Mouse (Mus musculus) midbrain, embryonic 14.5 days (tissue): ENCODE results near the gene Rbfox2. TPM values are rescaled to one million over a fixed set of nuclear protein-coding genes. Genes with fewer than 3 reads are reported as not detected.
"Not testable (repeated sequence)": the region's sequence is repeated elsewhere in the genome, so short reads cannot be mapped to it uniquely, and the experiment has no call there.

Experiments used
- ATAC-seq: fragments of 200-750 bp; cut with Nextera tagmentation; 2 replicates; pipeline ENCODE4 v1.8.0; 2017; ENCODE audit warnings: moderate number of reproducible peaks, moderate library complexity; ENCODE audit not compliant: low FRiP score, low TSS enrichment
- DNase-seq: peaks from one replicate; pipeline ENCODE4 v3.0.0-alpha.2; 2015
- H3K27ac ChIP-seq: fragments of 300-500 bp; sonication (generic); replicated peaks from 2 replicates; pipeline ENCODE4 v1.5.1; 2014; ENCODE audit warnings: mild to moderate bottlenecking, low read depth, low read length, moderate library complexity
- H3K27me3 ChIP-seq: fragments of 300-500 bp; sonication (generic); 2 replicates; pipeline ENCODE4 v1.6.1; 2014; ENCODE audit warnings: low read length, control low read depth, mixed read lengths; ENCODE audit not compliant: control insufficient read depth, insufficient read depth
- H3K36me3 ChIP-seq: fragments of 300-500 bp; sonication (generic); 2 replicates; pipeline ENCODE4 v1.6.1; 2014; ENCODE audit warnings: low read length, control low read depth; ENCODE audit not compliant: control insufficient read depth, insufficient read depth
- H3K4me1 ChIP-seq: fragments of 300-500 bp; sonication (generic); 2 replicates; pipeline ENCODE4 v1.6.1; 2014; ENCODE audit warnings: mild to moderate bottlenecking, antibody characterized with exemption, low read length, control low read depth; ENCODE audit not compliant: control insufficient read depth, insufficient read depth
- H3K4me2 ChIP-seq: fragments of 300-500 bp; sonication (generic); 2 replicates; pipeline ENCODE4 v1.6.1; 2014; ENCODE audit warnings: mild to moderate bottlenecking, low read length, moderate library complexity
- H3K4me3 ChIP-seq: fragments of 300-500 bp; sonication (generic); replicated peaks from 2 replicates; pipeline ENCODE4 v1.5.1; 2014; ENCODE audit warnings: low read depth, low read length
- H3K9ac ChIP-seq: fragments of 300-500 bp; sonication (generic); replicated peaks from 2 replicates; pipeline ENCODE4 v1.6.1; 2014; ENCODE audit warnings: mild to moderate bottlenecking, low read length, moderate library complexity
- H3K9me3 ChIP-seq: fragments of 300-500 bp; sonication (generic); 2 replicates; pipeline ENCODE4 v1.6.1; 2016; ENCODE audit warnings: low read length, control low read depth, mixed read lengths; ENCODE audit not compliant: control insufficient read depth
- WGBS: fragments of 180-500 bp; shearing (Covaris S2); extraction: QIAGEN DNeasy Blood & Tissue Kit; methylation state at CpG from one replicate; pipeline ENCODE4 v1.1.7; 2014; 5-methylcytosine and 5-hydroxymethylcytosine counted together
- polyA plus RNA-seq: library from polyadenylated mRNA; unstranded; fragments of >200 nt; fragmentation: Nextera tagmentation; extraction: Ambion mirVana; gene quantifications from 2 replicates; pipeline ENCODE4 v1.2.1, GENCODE M21; 2014

The Rbfox2 gene
- polyA plus RNA-seq, 1 experiment from 2014 or later: 195 TPM

DNA sequence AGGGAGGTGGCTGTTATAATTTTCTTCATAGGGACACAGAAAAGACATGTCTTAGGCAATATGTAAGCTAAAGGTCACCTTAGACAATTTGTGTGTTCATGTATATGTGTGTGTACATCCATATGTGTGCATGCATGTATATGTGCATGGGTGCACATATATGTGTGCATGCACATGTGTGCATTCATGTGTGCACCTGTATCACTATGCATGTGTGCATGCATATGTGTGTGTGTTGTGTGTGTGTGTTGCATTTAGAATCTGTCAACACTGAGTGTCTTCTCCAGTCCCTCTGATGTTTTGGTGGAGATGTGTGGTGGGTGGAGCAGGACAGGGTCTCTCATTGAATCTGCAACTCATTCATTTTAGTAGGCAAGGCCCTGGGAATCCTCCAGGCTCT lies 244.1 kb downstream of the Rbfox2 start:
- no peaks in the 10 kb centered on the region for H3K4me1 ChIP-seq
- no peak overlapping the region for H3K27ac ChIP-seq
- no peak for ATAC-seq
- H3K9me3 ChIP-seq: no peaks in the 10 kb centered on the region
- DNase-seq: no peak
- H3K27me3 ChIP-seq: no peaks in the 10 kb centered on the region
- H3K4me3 ChIP-seq: no peak overlapping the region
- no peak overlapping the region for H3K9ac ChIP-seq
- no peaks in the 10 kb centered on the region for H3K36me3 ChIP-seq
- H3K4me2 ChIP-seq: no peak overlapping the region

DNA sequence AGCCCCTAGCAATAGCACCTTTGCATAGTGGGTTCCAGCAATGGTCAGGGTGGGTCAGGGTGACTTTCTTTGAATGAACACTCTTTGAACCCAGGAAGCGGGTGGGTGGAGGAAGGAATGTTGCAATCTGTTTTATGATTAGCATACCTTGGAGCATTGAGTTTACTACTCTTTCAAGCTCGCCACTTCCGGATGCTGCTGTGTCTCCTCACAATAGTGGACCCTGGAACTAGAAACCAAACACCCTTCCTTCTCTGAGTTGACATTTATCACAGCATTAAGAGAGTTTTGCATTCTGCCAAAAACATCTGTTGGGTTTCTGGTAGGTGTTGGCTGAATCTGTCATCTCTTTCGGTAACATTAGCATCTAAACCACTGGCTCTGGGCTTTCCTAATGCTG lies 247.4 kb downstream of the Rbfox2 start:
- ATAC-seq, H3K27ac ChIP-seq, H3K9ac ChIP-seq, H3K4me3 ChIP-seq, H3K27me3 ChIP-seq, H3K4me1 ChIP-seq, H3K4me2 ChIP-seq, DNase-seq, H3K36me3 ChIP-seq, H3K9me3 ChIP-seq: not testable (repeated sequence)
- 92% methylated on average over 4 of the region's 4 CpGs for WGBS

DNA sequence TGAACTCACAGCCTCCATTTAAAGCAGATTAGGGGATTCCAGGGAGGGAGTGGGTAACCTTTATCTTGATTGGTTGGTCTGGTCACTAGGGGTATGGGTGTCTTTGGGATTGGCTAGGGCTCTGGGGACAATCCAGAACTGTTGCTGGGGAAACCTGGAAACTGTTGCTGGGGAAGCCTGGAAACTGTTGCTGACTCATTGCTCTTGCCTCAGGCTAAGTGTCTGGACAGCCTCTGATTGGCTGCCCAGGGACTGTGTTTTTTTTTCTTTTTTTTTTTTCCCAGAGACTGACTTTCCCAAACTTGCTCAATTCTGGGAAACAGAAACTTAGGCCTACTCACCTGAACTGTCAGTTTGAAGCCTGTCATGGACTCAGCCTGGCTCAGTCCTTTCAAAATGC lies 248.2 kb downstream of the Rbfox2 start:
- Histone ChIP-seq H3K36me3 (no peaks in the 10 kb centered on the region), H3K4me2 (no peak overlapping the region), H3K27me3 (no peaks in the 10 kb centered on the region), H3K27ac (no peak overlapping the region), H3K9me3 (no peaks in the 10 kb centered on the region), H3K4me1 (peaks cover 6% of the 10 kb centered on the region; the same call in 1 of the 2 replicates), H3K4me3 (no peak overlapping the region), H3K9ac (no peak overlapping the region)
- DNase-seq: no peak
- ATAC-seq: no peak

DNA sequence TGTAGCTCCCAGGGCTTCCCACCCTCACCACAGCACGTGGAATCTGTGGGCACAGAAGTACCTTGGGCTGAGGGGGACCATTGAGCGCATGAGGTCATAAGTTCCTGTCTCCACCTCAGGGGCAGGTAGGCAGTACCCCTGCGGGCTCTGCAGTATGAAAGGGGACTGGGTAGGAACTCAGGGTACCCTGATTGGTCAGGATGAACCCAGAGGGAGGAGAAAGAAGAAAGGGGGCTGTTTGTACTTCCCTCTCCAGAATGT lies 250.1 kb downstream of the Rbfox2 start:
- 59% methylated on average over 3 of the region's 3 CpGs for WGBS
- no peak overlapping the region for H3K4me3 ChIP-seq
- no peaks in the 10 kb centered on the region for H3K9me3 ChIP-seq
- no peaks in the 10 kb centered on the region for H3K36me3 ChIP-seq
- H3K9ac ChIP-seq: no peak overlapping the region
- no peak overlapping the region for H3K4me2 ChIP-seq
- ATAC-seq (no peak), DNase-seq (no peak)
- H3K27me3 ChIP-seq: no peaks in the 10 kb centered on the region
- peaks cover 6% of the 10 kb centered on the region; the same call in 1 of the 2 replicates for H3K4me1 ChIP-seq
- no peak overlapping the region for H3K27ac ChIP-seq

DNA sequence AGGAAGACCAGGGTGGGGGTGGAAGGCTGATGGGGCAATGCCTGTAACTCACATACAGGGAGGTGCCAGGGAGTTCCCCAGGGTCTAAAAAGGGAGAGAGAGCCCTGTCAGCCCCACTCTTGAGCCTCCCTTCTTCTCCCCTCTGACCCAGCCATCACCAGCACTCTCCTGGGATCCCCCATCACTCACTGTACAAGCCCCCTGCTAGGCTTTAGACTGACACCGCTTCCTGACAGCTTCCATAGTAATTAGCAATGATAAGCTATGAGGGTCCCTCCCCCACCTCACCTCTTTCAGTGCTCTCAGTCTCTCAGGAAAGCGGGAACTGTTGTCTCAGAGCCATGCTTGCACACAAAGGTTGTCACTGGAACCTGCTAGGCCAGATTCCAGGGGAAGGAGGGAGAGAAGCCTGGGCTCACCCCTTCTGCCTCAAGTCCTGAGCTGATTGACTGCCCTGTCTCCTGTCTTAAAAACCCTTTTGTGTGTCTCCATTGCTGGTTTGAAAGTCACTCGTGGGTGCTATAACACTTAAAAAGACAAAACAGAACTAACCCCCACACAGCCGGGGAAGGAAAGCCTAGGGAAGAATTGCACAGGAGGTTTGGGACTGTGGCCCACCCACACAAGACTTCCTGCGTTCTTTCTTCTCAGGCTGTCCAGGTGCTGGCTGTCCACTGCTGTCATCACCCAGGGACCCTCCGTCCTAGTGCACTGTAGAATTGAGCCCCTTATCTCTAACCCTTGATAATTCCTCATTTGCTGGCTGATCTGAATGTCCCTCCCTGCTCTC lies 250.6 kb downstream of the Rbfox2 start:
- H3K9me3 ChIP-seq: no peaks in the 10 kb centered on the region
- H3K36me3 ChIP-seq: no peaks in the 10 kb centered on the region
- H3K27me3 ChIP-seq: no peaks in the 10 kb centered on the region
- no peak overlapping the region for H3K9ac ChIP-seq
- WGBS: 35% methylated on average over 6 of the region's 6 CpGs
- H3K4me2 ChIP-seq: no peak overlapping the region
- no peak overlapping the region for H3K27ac ChIP-seq
- ATAC-seq (no peak), DNase-seq (peak; percentile 45)
- H3K4me1 ChIP-seq: peaks cover 6% of the 10 kb centered on the region; the same call in 1 of the 2 replicates
- H3K4me3 ChIP-seq: no peak overlapping the region

DNA sequence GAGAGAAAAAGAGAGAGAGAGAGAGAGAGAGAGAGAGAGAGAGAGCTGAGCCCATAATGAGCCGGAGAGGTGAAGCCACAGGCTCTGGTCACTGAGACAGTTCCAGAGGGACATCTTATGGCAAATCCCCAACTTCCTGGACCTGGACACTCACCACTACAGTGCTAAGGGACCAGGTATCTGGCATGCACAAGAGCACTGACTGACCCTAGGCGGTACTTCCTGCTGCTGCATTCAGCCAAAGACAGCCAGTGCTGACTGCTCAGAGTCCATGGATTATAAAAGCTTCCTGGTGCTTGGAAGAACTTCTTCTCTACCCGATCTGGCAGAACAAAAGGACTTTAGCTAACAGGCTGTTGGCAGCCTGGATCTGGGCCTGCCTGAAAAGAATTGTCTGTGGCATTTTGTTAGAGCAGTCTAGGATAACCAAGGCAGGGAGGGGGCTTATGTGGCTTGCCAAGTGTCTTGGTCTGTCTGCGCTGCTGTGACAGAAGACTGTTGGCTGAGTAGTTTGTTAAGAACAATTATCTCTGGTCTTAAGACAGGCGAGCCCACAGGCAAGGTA lies 252.1 kb downstream of the Rbfox2 start:
- H3K27me3 ChIP-seq: no peaks in the 10 kb centered on the region

DNA sequence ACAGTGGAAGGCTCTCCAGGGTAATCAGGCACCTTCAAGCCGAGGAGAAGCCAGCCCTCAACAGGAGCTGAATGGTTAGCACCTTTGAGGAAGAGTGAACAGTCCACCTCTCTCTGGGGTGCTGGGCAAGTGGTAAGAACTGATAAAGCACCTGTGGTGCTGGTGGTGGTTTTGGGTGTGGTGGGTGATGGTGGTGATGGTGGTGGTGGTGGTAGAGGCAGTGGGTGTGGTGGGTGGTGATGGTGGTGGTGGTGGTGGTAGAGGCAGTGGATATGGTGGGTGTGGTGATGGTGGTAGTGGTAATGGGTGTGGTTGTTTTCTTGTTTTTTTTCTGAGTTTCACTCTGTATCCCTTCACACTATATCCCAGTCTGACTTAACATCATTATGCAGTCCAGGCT lies 253.8 kb downstream of the Rbfox2 start:
- Histone ChIP-seq H3K9ac (no peak overlapping the region), H3K4me2 (no peak overlapping the region), H3K4me1 (peaks cover 6% of the 10 kb centered on the region; the same call in 1 of the 2 replicates), H3K27me3 (no peaks in the 10 kb centered on the region), H3K27ac (no peak overlapping the region), H3K9me3 (no peaks in the 10 kb centered on the region), H3K4me3 (no peak overlapping the region), H3K36me3 (no peaks in the 10 kb centered on the region)
- DNase-seq: no peak
- ATAC-seq: no peak
- WGBS: 77% methylated on average over 1 of the region's 1 CpGs

More for the DNA sequence above, 252.1 kb downstream of the Rbfox2 start:
- no peak for ATAC-seq
- no peak for DNase-seq
- 48% methylated on average over 5 of the region's 5 CpGs for WGBS
- Histone ChIP-seq H3K36me3 (no peaks in the 10 kb centered on the region), H3K27ac (no peak overlapping the region), H3K9ac (no peak overlapping the region), H3K4me3 (no peak overlapping the region), H3K4me2 (no peak overlapping the region), H3K9me3 (no peaks in the 10 kb centered on the region), H3K4me1 (peaks cover 6% of the 10 kb centered on the region; the same call in 1 of the 2 replicates)

DNA sequence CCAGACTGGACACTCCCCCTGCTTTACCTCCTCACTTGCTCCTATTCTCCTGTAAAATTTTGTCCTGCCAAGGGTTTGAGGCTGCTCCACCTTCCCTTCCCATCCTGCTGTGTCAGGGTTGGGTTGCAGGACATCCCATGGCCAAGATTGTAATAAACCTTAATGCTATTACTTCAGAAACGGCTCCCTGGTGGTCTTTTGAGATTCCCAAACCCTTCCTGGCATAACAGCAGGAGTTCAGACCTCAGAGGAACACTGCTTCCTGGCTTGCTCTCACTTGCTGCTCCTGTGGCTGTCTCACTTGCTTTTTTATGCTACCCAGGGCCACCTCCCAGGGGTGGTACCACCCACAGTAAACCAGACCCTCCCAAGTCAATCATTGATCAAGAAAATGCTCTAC lies 254.6 kb downstream of the Rbfox2 start:
- Histone ChIP-seq H3K4me1 (peaks cover 6% of the 10 kb centered on the region; the same call in 1 of the 2 replicates), H3K4me3 (no peak overlapping the region), H3K27ac (no peak overlapping the region), H3K36me3 (no peaks in the 10 kb centered on the region), H3K9ac (no peak overlapping the region), H3K9me3 (no peaks in the 10 kb centered on the region), H3K4me2 (no peak overlapping the region), H3K27me3 (no peaks in the 10 kb centered on the region)
- WGBS: 29% methylated on average over 1 of the region's 1 CpGs
- DNase-seq (no peak), ATAC-seq (no peak)

DNA sequence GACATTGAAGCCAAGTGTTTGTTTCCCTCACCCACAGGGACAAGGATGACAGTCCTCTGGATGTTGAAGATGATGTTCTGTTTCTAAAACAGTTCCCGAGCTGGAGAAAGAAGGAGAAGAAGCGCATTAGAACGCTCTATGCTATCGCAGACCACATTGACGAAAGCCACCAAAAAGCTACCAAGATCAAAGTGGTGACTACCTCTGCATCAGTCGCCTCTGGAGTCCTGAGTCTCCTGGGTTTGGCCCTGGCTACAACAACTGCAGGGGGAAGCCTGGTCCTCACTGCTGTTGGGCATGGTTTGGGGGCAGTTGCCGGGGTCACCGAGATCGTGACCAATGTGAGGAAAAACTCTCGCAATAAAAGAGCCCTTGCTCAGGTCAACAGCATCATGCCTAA lies 256.2 kb downstream of the Rbfox2 start, which contains the start of gene Mb:
TSS of gene Mb (minus strand) at position 101 of the 400 bp plus-strand sequence.
- Histone ChIP-seq H3K4me1 (no peaks in the 10 kb centered on the region), H3K4me2 (no peak within 1 kb of the TSS), H3K36me3 (no peaks in the 10 kb centered on the region), H3K27me3 (no peaks in the 10 kb centered on the region), H3K9me3 (no peaks in the 10 kb centered on the region), H3K27ac (no peak within 1 kb of the TSS), H3K4me3 (no peak within 1 kb of the TSS), H3K9ac (no peak within 1 kb of the TSS)
- ATAC-seq: no peak
- 91% methylated on average over 10 of the region's 10 CpGs for WGBS
- no peak for DNase-seq
